Mouse (Mus musculus) regulatory T cell (primary cell): ENCODE data around the gene Xbp1.
"Not testable (repeated sequence)": the region's sequence is repeated elsewhere in the genome, so short reads cannot be mapped to it uniquely, and the experiment has no call there.

Experiments used
- in situ Hi-C: fragments of 300-600 bp; cut with MboI, MseI; formaldehyde crosslinking; loops from one replicate; pipeline ENCODE4 v1.15.1; 2025; ENCODE audit warnings: high pct_unique_total_duplicates

Gene Xbp1

DNA sequence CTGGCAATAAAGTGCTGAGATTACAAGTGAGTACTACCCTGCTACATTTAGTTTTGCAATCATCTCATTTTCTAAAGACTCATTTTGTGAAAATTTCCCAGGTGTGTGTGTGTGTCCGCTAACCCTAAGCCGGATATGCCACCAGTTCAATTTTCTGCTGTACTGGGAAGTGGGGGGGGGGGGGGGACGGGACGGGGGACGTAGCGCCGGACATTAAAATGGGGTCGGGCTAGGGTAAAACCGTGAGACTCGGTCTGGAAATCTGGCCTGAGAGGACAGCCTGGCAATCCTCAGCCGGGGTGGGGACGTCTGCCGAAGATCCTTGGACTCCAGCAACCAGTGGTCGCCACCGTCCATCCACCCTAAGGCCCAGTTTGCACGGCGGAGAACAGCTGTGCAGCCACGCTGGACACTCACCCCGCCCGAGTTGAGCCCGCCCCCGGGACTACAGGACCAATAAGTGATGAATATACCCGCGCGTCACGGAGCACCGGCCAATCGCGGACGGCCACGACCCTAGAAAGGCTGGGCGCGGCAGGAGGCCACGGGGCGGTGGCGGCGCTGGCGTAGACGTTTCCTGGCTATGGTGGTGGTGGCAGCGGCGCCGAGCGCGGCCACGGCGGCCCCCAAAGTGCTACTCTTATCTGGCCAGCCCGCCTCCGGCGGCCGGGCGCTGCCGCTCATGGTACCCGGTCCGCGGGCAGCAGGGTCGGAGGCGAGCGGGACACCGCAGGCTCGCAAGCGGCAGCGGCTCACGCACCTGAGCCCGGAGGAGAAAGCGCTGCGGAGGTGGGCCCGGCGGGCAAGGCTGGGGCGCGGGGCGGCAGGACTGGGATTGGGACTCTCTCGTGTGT lies at the start of gene Xbp1:
Xbp1 (plus strand) TSS at position 248 of the 854 bp plus-strand sequence.
- in situ Hi-C loops: no loop called here

- in situ Hi-C loops: no loop called here
Measured at GRCm38 (mm10) chr11:5474130-5474529, 46.3 kb upstream of the Xbp1 start.

- in situ Hi-C loops: loop anchor here (5.0 kb wide), 2 partner anchors 188 to 358 kb away; no protein-coding TSS in a partner anchor
Measured at GRCm38 (mm10) chr11:5475556-5476118, 44.8 kb upstream of the Xbp1 start.

DNA sequence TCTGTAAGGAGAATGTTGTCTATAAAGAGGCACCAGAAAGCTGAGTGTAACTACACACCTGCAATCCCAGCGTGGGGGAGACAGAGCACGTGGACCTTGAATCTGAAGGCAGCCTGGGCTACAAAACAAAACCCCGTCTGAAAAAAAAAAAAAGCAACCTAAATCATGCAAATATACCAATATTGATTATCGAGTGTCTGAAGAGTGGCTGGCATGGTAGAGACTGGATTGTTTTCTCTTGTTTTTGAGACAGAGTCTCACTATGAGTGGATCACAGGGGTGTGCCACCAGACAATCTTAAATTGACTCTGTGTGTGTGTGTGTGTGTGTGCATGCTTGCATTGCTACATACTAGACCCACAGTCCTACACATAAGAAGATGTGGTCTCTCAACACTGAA lies 43.7 kb upstream of the Xbp1 start:
- in situ Hi-C loops: loop anchor here (5.0 kb wide), 2 partner anchors 190 to 360 kb away; no protein-coding TSS in a partner anchor

DNA sequence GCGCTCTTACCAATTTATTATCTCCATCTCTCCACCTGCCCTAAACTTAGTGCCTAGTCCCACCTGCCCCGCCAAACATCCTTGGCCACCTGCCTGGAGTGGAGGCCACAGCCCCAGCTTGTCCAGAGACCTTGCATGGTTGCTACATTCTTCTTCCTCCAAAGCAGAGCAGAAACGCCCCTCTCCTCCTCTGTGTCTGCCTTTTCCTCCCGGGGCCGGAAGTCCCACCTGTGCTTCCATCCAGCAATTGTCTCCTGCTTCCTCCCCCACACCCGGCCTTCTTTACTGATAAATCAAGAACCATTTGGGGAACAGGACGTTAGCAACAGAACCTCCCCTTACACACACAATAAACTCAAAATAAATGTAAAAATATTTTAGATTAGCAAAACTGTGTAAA lies 42.3 kb upstream of the Xbp1 start:
- in situ Hi-C loops: loop anchor here (5.0 kb wide), 2 partner anchors 191 to 361 kb away; no protein-coding TSS in a partner anchor

- in situ Hi-C loops: loop anchor here (5.0 kb wide), 2 partner anchors 192 to 362 kb away; no protein-coding TSS in a partner anchor
Measured at GRCm38 (mm10) chr11:5478831-5479230, 41.6 kb upstream of the Xbp1 start.

GRCm38 (mm10) chr11:5482581-5482980 lies 37.9 kb upstream of the Xbp1 start:
- in situ Hi-C loops: loop anchor here (5.0 kb wide), 2 partner anchors 35 to 145 kb away; no protein-coding TSS in a partner anchor

DNA sequence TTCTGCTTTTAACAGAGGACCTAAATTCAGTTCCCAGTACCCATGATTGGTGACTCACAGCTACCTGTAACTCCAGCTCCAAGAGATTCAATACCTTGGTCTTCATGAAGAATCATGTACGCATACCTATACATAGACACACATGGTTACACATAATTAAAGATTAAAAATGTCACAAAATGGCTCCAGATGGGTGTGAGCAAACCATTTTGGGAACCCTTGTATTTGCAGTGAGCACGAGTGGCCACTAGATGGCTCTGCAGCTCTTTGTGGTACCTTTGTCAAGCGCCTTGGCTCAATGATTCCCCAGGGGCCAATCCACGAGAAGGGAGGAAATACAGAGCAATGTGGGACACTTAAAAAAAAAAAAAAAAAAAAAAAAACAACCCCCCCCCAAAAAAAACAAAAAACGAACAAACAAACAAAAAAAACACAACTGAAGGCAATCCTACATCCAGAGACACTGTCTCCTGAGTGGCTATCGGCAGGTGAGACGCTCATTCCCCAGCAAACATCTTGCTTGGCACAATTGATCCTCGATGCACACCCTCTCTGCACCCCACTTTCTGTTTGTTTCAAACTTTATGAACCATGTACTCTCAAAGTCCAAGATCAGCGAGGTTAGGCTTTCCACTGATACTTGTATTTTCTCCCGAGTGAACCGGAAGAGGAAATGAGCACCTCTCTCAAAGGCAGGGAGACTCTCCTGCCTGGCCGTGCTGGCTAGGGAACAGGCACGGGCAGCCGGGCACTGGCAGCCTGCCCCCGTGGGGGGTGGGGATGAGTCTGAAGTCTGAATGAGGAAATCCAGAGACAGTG lies 35.1 kb upstream of the Xbp1 start:
- in situ Hi-C loops: no loop called here

DNA sequence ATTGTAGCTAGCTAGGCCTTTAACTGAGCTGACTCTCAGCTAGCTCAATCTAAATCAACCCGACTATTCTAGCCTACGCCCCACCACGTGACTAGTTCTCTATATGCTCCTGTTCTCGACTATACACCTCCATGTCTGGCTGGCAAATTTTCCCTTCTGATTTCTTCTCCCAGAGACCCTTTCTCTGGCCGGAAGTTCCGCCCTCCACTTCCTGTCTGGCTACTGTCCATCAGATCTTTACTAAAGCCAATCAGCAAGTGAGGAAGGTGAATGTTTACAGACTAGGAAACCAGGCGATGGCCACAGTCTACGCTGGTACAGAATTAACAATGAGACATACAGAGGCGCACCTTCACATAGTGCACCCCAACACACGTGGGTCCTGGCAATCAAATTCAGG lies 31.0 kb upstream of the Xbp1 start:
- in situ Hi-C loops: not testable (repeated sequence)

GRCm38 (mm10) chr11:5490989-5491656 lies 29.3 kb upstream of the Xbp1 start:
- in situ Hi-C loops: no loop called here

- in situ Hi-C loops: no loop called here
Measured at GRCm38 (mm10) chr11:5491912-5492311, 28.5 kb upstream of the Xbp1 start.

GRCm38 (mm10) chr11:5493869-5494268 lies 26.6 kb upstream of the Xbp1 start:
- in situ Hi-C loops: no loop called here

- in situ Hi-C loops: no loop called here
Measured at GRCm38 (mm10) chr11:5495286-5495832, 25.1 kb upstream of the Xbp1 start.

- in situ Hi-C loops: no loop called here
Measured at GRCm38 (mm10) chr11:5495906-5496305, 24.6 kb upstream of the Xbp1 start.

DNA sequence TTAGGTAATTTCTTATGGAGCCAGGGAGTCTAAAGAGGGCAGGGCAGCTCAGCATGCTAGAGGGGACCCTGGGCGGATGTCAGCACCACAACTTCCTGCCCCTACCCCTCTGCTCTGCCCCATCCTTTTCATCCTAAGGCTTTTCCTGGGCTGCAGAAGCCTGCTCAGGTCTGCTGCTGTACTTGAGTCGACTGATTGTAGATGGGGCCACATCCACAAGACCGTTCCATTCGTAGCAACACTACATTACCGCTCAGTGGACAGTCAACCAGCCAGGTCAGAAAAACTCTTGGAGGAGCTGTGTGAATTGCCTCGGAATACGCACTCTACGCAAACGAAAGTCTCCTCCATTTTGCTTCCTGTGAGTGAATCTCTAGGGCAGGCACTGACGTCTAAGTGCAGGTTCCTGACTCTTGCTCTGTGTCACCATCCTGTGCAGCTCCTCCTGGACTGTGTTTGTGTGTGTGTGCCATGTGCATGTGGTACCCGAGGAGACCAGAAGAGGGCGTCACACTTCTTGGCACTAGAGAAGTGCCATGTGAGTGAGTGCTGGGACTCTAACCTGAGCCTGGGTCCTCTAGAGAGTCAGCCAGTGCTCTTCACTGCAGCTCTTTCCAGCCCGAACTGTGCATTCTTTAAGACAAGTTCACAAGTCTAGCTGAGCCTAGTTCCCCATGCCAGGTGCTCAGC lies 23.8 kb upstream of the Xbp1 start:
- in situ Hi-C loops: no loop called here

- in situ Hi-C loops: no loop called here
Measured at GRCm38 (mm10) chr11:5498422-5498821, 22.0 kb upstream of the Xbp1 start.

- in situ Hi-C loops: no loop called here
Measured at GRCm38 (mm10) chr11:5498931-5499661, 21.4 kb upstream of the Xbp1 start.

DNA sequence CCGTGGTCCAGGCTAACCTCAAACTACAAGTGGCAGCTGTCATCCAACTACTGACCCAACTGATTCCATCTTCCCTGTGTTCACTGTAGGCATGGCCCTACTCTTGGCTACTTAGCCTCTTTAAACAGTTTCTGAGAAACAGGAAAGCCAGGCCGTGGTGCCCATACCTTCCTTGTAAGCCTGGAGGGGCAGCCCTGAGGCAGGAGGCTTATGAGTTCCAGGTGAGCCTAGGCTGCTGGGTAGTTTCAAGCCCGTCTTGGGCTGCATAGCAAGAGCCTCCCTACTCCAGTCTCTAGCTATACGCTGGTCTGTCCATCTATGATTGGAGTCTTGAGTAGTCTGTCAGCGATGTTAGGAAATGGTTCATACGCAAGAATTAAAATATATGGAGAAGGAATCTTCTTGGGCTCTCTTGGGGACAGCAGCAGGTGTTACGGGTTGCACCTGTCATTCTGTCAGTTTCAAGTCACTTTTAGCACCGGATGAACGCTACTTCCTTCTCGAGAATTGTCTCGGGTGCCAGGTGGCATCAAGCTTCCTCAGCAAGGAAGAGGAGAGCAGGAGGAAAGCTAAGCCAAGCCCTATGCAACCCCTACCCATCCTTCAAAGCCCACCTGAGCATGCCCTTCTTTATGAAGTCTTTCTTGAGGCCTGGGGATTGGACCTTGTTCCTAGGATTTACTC lies 20.4 kb upstream of the Xbp1 start:
- in situ Hi-C loops: no loop called here
